Mouse (Mus musculus) embryonic facial prominence, embryonic 14.5 days (tissue): Measurements from ENCODE around the gene Taf11. TPM values are rescaled to one million over a fixed set of nuclear protein-coding genes. Genes with fewer than 3 reads are reported as not detected.
A peak's percentile ranks its signal among the peaks of the same experiment; 100 is the strongest.

Experiments
- ATAC-seq: fragments of 200-750 bp; cut with Nextera tagmentation; 2 replicates; pipeline ENCODE4 v1.8.0; 2017; ENCODE audit warnings: low read depth, moderate number of reproducible peaks, moderate TSS enrichment
- DNase-seq: peaks from one replicate; pipeline ENCODE4 v3.0.0-alpha.2; 2015; ENCODE audit warnings: low spot score
- H3K27ac ChIP-seq: fragments of 300-500 bp; sonication (generic); replicated peaks from 2 replicates; pipeline ENCODE4 v1.5.1; 2014; ENCODE audit warnings: low read depth, mild to moderate bottlenecking, low read length, moderate library complexity
- H3K27me3 ChIP-seq: fragments of 300-500 bp; sonication (generic); replicated peaks from 2 replicates; pipeline ENCODE4 v1.6.1; 2014; ENCODE audit warnings: low read length; ENCODE audit not compliant: control insufficient read depth, insufficient read depth
- H3K36me3 ChIP-seq: fragments of 300-500 bp; sonication (generic); 2 replicates; pipeline ENCODE4 v1.6.1; 2014; ENCODE audit warnings: low read length, mixed read lengths; ENCODE audit not compliant: control insufficient read depth, insufficient read depth
- H3K4me1 ChIP-seq: fragments of 300-500 bp; sonication (generic); 2 replicates; pipeline ENCODE4 v1.6.1; 2014; ENCODE audit warnings: antibody characterized with exemption, low read length; ENCODE audit not compliant: control insufficient read depth, insufficient read depth
- H3K4me2 ChIP-seq: fragments of 300-500 bp; sonication (generic); 2 replicates; pipeline ENCODE4 v1.6.1; 2014; ENCODE audit warnings: low read depth, mild to moderate bottlenecking, low read length, moderate library complexity, mixed read lengths
- H3K4me3 ChIP-seq: fragments of 300-500 bp; sonication (generic); 2 replicates; pipeline ENCODE4 v1.5.1; 2014; ENCODE audit warnings: low read depth, mild to moderate bottlenecking, low read length
- H3K9ac ChIP-seq: fragments of 300-500 bp; sonication (generic); 2 replicates; pipeline ENCODE4 v1.6.1; 2014; ENCODE audit warnings: low read depth, mild to moderate bottlenecking, low read length, moderate library complexity, mixed read lengths
- H3K9me3 ChIP-seq: fragments of 300-500 bp; sonication (generic); 2 replicates; pipeline ENCODE4 v1.6.1; 2016; ENCODE audit warnings: low read length; ENCODE audit not compliant: control insufficient read depth
- WGBS: fragments of 180-500 bp; shearing (Covaris S2); extraction: QIAGEN DNeasy Blood & Tissue Kit; methylation state at CpG from one replicate; pipeline ENCODE4 v1.1.7; 2014; 5-methylcytosine and 5-hydroxymethylcytosine counted together
- polyA plus RNA-seq: library from polyadenylated mRNA; unstranded; fragments of >200 nt; fragmentation: Nextera tagmentation; extraction: Ambion mirVana; gene quantifications from 2 replicates; pipeline ENCODE4 v1.2.1, GENCODE M21; 2014

The Taf11 gene
- polyA plus RNA-seq, 1 experiment from 2014 or later = 56.6 TPM

GRCm38 (mm10) chr17:27908888-27909621 is 589 bp downstream of the Taf11 start, which contains the start of gene Anks1:
Gene Anks1 (plus strand): TSS chr17:27909306.
- Histone ChIP-seq H3K4me2 (peak within 1 kb of the TSS; percentile 80), H3K4me3 (peak within 1 kb of the TSS; percentile 94), H3K27ac (peak within 1 kb of the TSS; percentile 93), H3K9ac (peak within 1 kb of the TSS; percentile 77), H3K4me1 (peaks cover 15% of the 10 kb centered on the region), H3K27me3 (no peaks in the 10 kb centered on the region), H3K36me3 (peaks cover 9% of the 10 kb centered on the region), H3K9me3 (no peaks in the 10 kb centered on the region)
- WGBS = under 1% methylated on average over 37 of the region's 78 CpGs
- peak; percentile 88 for ATAC-seq
- peak; percentile 87 for DNase-seq

GRCm38 (mm10) chr17:27908206-27908887 is 1.3 kb downstream of the Taf11 start:
- H3K36me3 ChIP-seq = peaks cover 15% of the 10 kb centered on the region
- no peaks in the 10 kb centered on the region for H3K27me3 ChIP-seq
- peak overlapping the region; percentile 80 for H3K4me2 ChIP-seq
- DNase-seq (peak; percentile 37), ATAC-seq (no peak)
- peak overlapping the region; percentile 94 for H3K4me3 ChIP-seq
- peak overlapping the region; percentile 93 for H3K27ac ChIP-seq
- H3K4me1 ChIP-seq = peaks cover 15% of the 10 kb centered on the region
- H3K9ac ChIP-seq = peak overlapping the region; percentile 77
- H3K9me3 ChIP-seq = no peaks in the 10 kb centered on the region
- WGBS = 0% methylated on average over 11 of the region's 12 CpGs

- peak; percentile 94 for DNase-seq
- Histone ChIP-seq H3K27me3 (no peaks in the 10 kb centered on the region), H3K9me3 (no peaks in the 10 kb centered on the region), H3K36me3 (peaks cover 21% of the 10 kb centered on the region), H3K4me2 (peak overlapping the region; percentile 80), H3K9ac (peak overlapping the region; percentile 77), H3K27ac (peak overlapping the region; percentile 93), H3K4me3 (peak overlapping the region; percentile 94), H3K4me1 (peaks cover 15% of the 10 kb centered on the region)
- peak; percentile 62; the same call in 1 of the 2 replicates for ATAC-seq
- under 1% methylated on average over 45 of the region's 45 CpGs for WGBS
Observed at GRCm38 (mm10) chr17:27907512-27908205, 2.0 kb downstream of the Taf11 start.

- Histone ChIP-seq H3K27me3 (no peaks in the 10 kb centered on the region), H3K27ac (no peak overlapping the region), H3K4me3 (no peak overlapping the region), H3K9me3 (no peaks in the 10 kb centered on the region), H3K36me3 (peaks cover 85% of the 10 kb centered on the region), H3K9ac (no peak overlapping the region), H3K4me1 (no peaks in the 10 kb centered on the region), H3K4me2 (no peak overlapping the region)
- DNase-seq = no peak
- ATAC-seq = no peak
- WGBS = 79% methylated on average over 19 of the region's 19 CpGs
Observed at GRCm38 (mm10) chr17:27886499-27887210, 23.0 kb downstream of the Taf11 start.

GRCm38 (mm10) chr17:27883994-27884393 is 25.6 kb downstream of the Taf11 start:
- no peaks in the 10 kb centered on the region for H3K27me3 ChIP-seq
- no peak overlapping the region for H3K4me2 ChIP-seq
- DNase-seq (no peak), ATAC-seq (no peak)
- no peak overlapping the region for H3K9ac ChIP-seq
- H3K36me3 ChIP-seq = peaks cover 90% of the 10 kb centered on the region
- H3K9me3 ChIP-seq = no peaks in the 10 kb centered on the region
- no peaks in the 10 kb centered on the region for H3K4me1 ChIP-seq
- 91% methylated on average over 6 of the region's 6 CpGs for WGBS
- no peak overlapping the region for H3K27ac ChIP-seq
- no peak overlapping the region for H3K4me3 ChIP-seq

GRCm38 (mm10) chr17:27883129-27883528 is 26.5 kb downstream of the Taf11 start:
- Histone ChIP-seq H3K36me3 (peaks cover 93% of the 10 kb centered on the region), H3K27ac (no peak overlapping the region), H3K9ac (no peak overlapping the region), H3K4me3 (no peak overlapping the region), H3K27me3 (no peaks in the 10 kb centered on the region), H3K4me1 (no peaks in the 10 kb centered on the region), H3K4me2 (no peak overlapping the region), H3K9me3 (no peaks in the 10 kb centered on the region)
- DNase-seq (no peak), ATAC-seq (no peak)
- 84% methylated on average over 8 of the region's 8 CpGs for WGBS

- no peak overlapping the region for H3K4me2 ChIP-seq
- H3K4me3 ChIP-seq = no peak overlapping the region
- no peaks in the 10 kb centered on the region for H3K9me3 ChIP-seq
- peaks cover 85% of the 10 kb centered on the region for H3K36me3 ChIP-seq
- no peaks in the 10 kb centered on the region for H3K4me1 ChIP-seq
- H3K27ac ChIP-seq = no peak overlapping the region
- DNase-seq (no peak), ATAC-seq (no peak)
- H3K9ac ChIP-seq = no peak overlapping the region
- no peaks in the 10 kb centered on the region for H3K27me3 ChIP-seq
- 64% methylated on average over 11 of the region's 11 CpGs for WGBS
Observed at GRCm38 (mm10) chr17:27881518-27881917, 28.1 kb downstream of the Taf11 start.

GRCm38 (mm10) chr17:27874510-27874909 is 35.1 kb downstream of the Taf11 start:
- H3K36me3 ChIP-seq = peaks cover 19% of the 10 kb centered on the region
- no peak overlapping the region for H3K4me3 ChIP-seq
- no peaks in the 10 kb centered on the region for H3K4me1 ChIP-seq
- H3K9ac ChIP-seq = peak overlapping the region; percentile 34; the same call in 1 of the 2 replicates
- 66% methylated on average over 4 of the region's 5 CpGs for WGBS
- no peaks in the 10 kb centered on the region for H3K9me3 ChIP-seq
- no peak for DNase-seq
- ATAC-seq = no peak
- no peak overlapping the region for H3K4me2 ChIP-seq
- H3K27ac ChIP-seq = no peak overlapping the region
- no peaks in the 10 kb centered on the region for H3K27me3 ChIP-seq
